Mouse (Mus musculus): ENCODE data around the gene Zfp740.

GRCm38 (mm10) chr15:102231748-102232147 lies 28.7 kb downstream of the Zfp740 start, which contains the start of gene Itgb7:
- TF ChIP-seq POLR2A (IDR thresholded peaks at IDR 0.05; ENCODE audit: borderline replicate concordance, low read depth, low read length), result no peak
- TF ChIP-seq CTCF (IDR thresholded peaks at IDR 0.05; ENCODE audit: low read depth, low read length), result no peak
